Mouse (Mus musculus) heart, adult 9 months (tissue): ENCODE measurements around the gene Pigs.

Experiments
- DNase-seq, 2 experiments: peaks; one replicate each; pipeline ENCODE4 v3.0.0; 2022; ENCODE audit warnings: low spot score in 2 of 2

Pigs gene

DNA sequence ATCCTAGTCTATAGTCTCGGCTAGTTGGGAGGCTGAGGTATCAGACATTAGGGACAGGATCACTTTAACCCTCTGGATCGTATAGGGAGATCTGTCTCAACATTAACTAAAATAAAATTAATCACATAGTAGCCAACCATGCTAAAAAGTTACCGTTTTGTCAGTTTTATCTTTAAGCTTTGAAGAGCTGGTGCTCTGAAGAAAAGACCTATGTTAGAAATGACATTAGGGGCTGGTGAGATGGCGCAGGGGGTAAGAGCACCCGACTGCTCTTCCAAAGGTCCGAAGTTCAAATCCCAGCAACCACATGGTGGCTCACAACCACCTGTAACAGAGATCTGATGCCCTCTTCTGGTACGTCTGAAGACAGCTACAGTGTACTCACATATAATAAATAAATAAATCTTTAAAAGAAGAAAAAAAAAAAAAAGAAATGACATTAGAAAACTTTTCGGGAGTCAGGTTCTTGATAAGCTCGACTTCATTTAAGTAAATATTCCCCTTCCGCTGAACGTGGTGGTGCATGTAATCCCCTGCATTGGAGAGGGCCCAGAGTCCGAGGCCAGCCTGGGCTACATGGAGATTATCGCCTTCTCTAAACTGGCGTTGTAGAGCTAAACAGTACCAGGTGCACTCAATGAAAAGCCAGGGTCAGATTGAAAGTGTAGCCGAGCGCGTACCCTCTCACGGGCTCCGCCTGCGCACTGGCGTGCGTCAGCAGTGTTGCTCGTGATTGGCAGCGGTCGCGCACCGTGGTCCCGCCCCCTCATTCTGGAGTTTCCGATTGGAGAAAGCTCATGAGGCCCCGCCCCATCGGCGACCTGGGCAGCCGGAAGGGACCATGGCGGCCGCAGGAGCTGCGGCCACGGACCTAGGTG lies at the start of gene Pigs:
Gene Pigs (plus strand): TSS at position 782 of the 878 bp plus-strand sequence.
- DNase-seq, result peak; percentile 96 to 97

DNA sequence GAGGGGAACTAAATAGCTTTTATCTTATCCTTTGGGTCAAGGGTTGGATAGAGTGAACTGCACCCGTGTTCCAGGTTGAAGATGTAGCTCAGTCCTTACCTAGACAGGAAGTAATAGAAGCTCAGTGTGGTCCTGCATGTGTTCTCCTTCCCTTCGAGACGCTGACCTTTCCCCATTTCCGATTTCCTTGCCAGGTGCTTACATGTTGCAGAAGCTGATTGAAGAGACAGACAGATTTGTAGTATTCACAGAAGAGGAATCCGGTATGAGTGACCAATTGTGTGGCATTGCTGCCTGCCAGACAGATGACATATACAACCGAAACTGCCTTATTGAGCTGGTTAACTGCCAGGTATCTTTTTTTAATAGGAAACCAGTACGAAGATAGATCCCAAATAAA lies 49.4 kb upstream of the Pigs start:
- peak in 1 of 2 experiments; percentile 17 for DNase-seq

- DNase-seq, result no peak
Observed at GRCm38 (mm10) chr11:78279586-78279985, 48.6 kb upstream of the Pigs start.

DNA sequence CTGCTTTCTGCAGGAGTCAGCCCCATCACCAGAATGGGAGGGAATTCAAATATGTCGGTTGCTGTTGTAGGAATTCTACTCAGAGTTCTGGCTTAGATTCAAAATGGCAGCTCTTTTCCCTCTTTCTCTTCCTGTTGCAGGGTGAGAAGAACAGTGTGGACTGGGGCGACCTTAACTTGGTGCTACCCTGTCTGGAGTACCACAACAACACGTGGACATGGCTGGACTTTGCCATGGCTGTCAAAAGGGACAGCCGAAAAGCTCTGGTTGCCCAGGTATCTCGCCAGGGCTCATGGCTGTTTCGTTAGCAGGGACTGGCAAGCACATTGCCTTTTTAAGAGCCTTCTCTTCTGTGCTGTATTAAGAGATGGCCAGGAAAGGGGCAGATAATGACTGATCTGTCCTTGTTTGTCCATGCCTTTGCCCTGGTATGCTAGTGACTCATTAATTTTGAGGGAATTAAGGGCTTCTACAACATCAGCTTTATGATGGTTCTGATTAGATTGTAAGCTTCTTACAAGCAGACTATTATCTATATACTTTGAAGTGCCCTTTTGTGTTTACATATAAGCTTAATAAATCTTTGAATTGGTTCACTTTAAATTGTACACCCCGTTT lies 39.0 kb upstream of the Pigs start:
- DNase-seq, result no peak

DNA sequence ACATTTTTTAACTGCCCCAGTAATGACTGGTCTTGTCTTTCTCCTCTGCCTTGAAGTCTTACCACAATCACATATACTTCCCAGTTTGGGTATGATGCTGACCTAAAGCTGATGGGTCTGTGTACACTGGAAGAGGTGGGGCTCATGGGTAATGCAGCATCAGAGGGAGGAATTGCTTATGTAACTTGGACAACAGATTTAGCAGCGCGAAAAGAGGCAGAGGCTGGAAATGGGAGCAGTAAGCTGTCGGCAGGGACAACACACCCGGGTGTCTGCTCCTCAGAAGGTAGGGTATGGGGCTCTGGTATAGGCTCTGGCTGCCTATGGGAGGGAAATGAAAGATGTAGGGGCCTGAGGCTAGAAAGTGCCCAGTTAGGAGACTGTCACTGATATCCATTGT lies 37.6 kb upstream of the Pigs start, which contains the start of gene BC030499:
Gene BC030499 (plus strand): TSS at position 188 of the 400 bp plus-strand sequence.
- no peak for DNase-seq

DNA sequence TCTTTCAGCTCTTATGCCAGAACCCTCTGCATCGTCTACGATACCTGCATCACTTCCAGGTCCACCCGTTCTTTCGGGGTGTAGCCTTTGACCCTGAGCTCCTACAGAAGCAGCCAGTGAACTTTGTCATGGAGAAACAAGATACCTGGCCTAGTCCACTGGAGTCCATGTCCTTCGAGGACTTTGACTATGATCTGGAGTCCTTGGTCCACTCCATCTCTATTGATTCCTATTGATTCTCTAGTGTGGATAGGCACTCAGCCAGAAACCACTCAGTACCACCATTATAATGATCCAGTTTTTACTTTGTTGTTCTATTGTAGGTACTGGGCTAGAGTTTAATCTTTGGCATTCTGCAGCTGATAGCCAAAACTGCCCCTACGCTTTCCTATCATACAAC lies 33.6 kb upstream of the Pigs start:
- no peak for DNase-seq

DNA sequence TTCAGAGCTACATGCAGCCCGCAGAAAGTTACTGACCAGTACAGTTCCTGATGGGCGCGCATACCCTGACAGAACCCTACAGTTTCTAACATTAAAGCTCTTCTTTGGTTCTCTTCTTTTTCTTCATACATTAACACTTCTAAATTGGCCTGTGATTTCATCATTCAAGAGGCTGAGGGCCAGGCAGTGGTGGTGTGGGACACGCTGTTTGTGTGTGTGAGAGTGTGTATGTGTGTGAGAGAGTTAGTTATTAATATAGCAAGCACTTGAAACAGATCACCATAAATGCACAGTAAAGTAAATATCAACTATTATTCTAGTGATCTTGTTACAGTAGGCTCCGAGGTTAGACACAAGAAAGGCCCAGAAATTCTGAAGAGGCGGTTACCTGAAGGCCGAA lies 27.3 kb upstream of the Pigs start:
- DNase-seq, result no peak

DNA sequence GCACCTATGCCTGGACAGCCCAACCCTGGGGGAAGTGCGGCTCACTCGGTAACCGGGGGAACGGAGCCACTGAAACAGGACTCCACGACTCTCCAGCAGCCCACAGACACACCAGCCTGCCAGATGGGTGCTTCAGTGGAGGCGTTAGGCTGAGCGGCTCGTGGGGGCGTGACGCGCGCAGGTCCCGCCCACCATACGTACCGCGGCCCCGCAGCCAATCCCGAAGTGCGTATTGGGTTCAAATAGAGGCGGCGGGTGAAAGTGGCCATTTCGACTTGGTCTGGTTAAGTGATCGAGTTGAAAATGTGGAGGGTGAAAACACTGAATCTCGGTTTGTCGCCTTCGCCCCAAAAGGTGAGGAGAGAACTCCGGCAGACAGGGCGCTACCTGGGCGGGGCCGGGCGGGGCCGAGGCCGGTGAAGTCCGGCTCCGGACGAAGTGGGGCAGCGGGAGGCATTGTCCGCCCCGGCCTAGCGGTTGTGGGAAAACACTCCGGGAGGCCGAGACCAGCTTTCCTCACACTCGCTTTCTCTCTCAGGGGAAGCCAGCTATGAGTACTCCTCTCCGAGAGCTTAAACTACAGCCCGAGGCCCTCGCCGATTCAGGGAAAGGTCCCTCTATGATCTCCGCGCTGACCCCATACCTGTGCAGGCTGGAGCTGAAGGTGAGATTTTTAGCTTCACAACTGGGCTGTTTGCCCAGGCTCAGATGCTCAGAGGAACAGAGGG lies 26.7 kb upstream of the Pigs start, which contains the start of gene Spag5:
Gene Spag5 (plus strand): TSS at position 173 of the 728 bp plus-strand sequence.
- peak; percentile 86 to 90 for DNase-seq

GRCm38 (mm10) chr11:78305272-78305671 lies 22.9 kb upstream of the Pigs start:
- no peak for DNase-seq

DNA sequence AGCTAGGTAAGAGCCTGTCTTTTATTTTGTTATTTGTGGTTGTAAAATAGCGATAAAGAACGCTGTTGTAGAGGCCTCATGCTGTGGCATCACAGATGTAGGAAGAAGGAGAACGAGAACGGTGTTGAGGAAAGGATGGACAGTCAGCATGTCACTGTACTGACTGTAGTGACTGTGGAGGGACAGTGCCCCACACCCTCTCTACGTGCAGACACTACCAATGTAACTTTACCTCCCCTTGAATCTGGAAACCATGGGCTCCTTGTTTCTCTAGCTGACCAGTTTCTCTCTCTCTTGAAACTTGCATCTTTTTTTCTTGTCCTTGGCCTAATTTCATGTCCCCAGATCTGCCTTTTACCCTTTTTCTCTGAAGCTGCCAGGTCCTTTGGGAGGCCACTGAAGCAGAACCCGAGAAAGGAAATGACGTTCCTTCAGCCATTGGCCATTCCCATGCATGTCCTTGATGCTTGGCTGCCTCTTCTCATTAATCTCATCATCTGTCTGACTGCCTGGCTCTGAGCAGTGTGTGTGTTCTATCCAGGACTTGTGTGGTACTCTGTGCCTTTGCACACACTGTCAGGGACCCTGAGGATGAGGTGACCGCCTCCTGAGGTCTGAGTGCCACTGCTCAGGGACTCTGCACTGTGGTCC lies 17.2 kb upstream of the Pigs start:
- no peak for DNase-seq

GRCm38 (mm10) chr11:78313662-78314061 lies 14.6 kb upstream of the Pigs start:
- DNase-seq, result no peak

DNA sequence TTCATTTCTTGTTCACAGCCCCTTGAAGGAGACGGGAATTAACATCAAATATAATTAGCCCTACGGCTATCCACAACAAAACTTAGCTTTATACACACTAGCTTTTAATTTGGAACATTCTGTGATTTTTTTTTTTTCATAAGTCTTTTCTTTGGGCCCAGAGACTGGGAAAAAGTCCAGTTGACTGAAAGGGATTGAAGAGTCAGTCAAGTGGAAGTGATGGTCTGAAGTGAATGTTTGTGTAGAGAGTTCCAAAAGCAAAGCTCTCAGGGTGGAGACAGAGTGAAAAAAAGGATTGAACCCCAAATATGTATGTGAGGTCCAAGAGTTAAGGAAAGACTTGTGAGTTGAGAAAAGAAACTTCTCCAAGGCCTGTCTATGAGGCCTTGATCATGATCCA lies 9.8 kb upstream of the Pigs start:
- DNase-seq, result no peak

DNA sequence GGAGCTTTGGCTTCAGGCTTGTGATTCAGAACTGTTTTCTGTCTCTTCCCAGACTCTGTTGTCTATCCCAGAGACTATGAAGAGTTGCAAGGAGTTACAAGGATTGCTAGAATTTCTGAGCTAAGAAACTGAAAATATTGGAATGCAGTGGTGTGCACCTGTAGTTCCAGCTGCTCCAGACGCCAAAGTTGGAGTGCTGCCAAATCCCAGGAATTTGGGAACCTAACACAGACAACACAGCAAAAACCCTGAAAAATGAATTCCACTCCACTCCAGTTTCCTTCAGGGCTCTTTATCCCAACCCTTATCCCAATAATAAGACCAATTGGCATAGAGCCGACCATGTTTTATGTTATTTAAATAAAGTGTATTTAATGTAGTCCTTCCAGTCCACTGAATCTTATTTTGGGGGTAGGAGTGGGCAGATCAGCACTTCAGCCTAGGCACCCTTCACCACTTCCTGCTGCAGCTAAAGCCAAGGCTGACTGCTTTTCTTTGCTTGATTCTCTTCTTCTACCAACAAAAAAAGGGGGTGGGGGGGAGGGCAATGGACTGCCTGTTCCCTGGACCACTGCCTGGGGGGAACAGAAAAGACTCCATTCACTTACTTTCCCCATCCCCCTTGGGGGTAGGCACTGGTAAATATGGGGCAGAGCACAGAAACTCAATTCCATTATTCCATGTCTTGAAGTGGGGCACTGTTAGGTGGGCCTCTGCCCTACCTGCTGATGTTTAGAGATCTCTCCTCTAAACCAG lies 6.0 kb upstream of the Pigs start:
- DNase-seq, result no peak

DNA sequence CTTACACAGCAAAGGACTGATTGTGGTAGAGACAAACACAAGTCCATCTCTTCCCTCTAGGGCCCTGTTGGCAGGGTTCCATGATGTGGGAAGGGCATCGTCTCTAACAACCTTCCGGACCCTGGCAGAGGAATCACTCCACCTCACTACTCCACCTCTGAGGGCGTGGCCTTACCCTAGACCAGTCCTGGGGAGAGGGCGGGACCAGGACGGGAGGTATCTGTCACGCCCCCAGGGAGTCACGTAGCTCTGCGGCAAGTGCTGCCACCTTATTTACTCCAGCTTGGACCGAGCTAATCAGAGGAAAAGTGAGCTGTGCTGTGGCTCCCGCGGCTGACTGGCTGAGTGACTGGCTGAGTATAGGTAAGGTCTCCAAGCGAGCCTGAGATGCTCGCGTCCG lies 5.4 kb upstream of the Pigs start, which contains the start of gene Aldoc:
Gene Aldoc (plus strand): TSS at position 109 of the 400 bp plus-strand sequence.
- peak; percentile 56 to 57 for DNase-seq

- no peak for DNase-seq
Observed at GRCm38 (mm10) chr11:78324000-78324785, 4.0 kb upstream of the Pigs start.

DNA sequence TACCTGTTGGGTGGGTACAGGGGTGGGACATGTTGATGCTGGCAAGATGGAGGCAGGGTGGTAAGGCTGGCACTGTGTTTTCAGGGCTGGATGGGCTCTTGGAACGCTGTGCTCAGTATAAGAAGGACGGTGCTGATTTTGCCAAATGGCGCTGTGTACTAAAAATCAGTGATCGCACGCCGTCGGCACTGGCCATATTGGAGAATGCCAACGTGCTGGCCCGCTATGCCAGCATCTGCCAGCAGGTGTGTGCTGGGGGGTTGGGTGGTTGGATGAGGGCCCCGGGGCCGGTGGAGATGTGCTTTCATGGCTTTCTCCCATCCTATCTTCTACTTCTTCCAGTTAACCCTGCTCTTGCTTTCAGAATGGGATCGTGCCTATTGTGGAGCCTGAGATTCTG lies 3.2 kb upstream of the Pigs start:
- DNase-seq, result no peak

DNA sequence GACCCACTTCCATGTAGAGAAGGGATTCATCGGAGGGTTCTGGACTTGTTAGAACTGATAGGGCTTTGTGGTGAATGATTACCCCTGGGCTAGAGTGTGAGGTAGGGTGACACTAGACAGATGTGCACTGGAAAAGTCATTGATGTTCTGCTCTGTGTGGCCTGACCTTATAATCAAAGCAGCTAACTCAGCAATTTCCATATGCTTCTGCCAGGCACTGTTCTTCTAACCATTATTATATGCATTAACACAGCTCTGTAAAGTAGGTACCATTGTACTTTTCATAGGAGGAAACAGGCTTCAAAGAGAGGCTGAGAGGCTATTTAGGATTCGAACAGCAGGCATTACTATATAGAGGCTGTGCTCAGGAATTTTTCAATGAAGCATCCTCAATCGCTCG lies 1.0 kb upstream of the Pigs start:
- no peak for DNase-seq

- no peak for DNase-seq
Observed at GRCm38 (mm10) chr11:78328512-78329056, 369 bp downstream of the Pigs start.

DNA sequence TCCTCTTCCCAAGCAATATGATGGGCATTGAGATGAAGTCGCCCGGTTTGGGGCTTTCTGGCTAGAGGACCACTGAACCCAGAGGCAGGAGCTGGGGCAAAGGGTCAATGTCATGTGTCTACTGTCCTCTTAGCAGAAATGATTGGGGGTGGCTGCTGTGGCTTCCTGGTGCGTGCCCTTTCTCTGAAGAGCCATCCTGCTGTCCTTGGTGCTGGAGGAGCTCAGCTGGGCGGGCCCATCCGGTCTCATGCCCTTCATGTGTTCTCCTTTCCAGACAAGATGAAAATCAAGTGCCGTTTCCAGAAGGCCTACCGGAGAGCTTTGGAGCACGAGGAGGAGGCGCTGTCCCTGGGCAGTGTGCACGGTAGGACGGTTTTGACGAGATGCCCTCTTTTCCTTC lies 4.5 kb downstream of the Pigs start:
- DNase-seq, result no peak

- DNase-seq, result no peak
Observed at GRCm38 (mm10) chr11:78333992-78334391, 5.8 kb downstream of the Pigs start.
